Comparison of ENCODE assay signal across 23 mouse cellular contexts in the genomic region with DNA sequence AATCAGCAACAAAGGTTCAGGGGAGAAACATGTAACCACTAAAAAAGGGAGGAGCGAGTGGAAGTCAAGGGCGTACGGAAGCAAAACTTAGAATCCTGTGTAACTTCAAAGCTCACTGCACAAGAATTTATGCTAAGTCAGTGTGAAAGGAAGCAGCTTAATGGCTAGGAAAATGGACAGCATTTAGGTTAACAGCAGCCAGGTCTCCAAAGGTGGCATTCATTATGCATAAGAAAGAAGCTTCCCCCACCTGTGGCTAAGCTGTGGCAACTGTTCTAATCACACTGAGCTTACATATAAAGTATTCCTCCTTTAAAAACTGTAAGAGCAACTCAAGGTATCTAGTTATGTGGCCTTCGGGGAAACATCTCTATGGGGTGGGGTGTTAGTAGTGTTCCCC.
"Had no signal": no experiment of that assay in that cellular context is flagged by ENCODE, and none has a peak within 500 bp of the region (broad histone marks: within the 10 kb centered on the region; RNA-seq: fewer than 3 reads in every experiment).

No protein-coding gene starts in this region.

- H3K9ac ChIP-seq: heart, embryonic 13.5 days; heart, embryonic 15.5 days; hindbrain, embryonic 13.5 days; hindbrain, embryonic 15.5 days; kidney, embryonic 15.5 days; limb, embryonic 13.5 days; limb, embryonic 15.5 days; liver, embryonic 12.5 days; liver, embryonic 14.5 days had no signal

- H3K27ac ChIP-seq: heart, adult 2 months; heart, embryonic 13.5 days; heart, embryonic 15.5 days; hindbrain, embryonic 13.5 days; hindbrain, embryonic 15.5 days; hindbrain, postnatal 0 days; kidney, embryonic 15.5 days; kidney, postnatal 0 days; limb, embryonic 13.5 days; limb, embryonic 15.5 days; liver, embryonic 12.5 days; liver, embryonic 14.5 days had no signal

- H3K4me1 ChIP-seq: heart, embryonic 13.5 days; heart, embryonic 15.5 days; hindbrain, embryonic 13.5 days; hindbrain, embryonic 15.5 days; kidney, embryonic 15.5 days; limb, embryonic 13.5 days; limb, embryonic 15.5 days; liver, embryonic 12.5 days had no signal

- H3K4me3 ChIP-seq: heart, adult 2 months; heart, embryonic 13.5 days; heart, embryonic 15.5 days; hindbrain, embryonic 13.5 days; hindbrain, embryonic 15.5 days; kidney, embryonic 15.5 days; limb, embryonic 13.5 days; limb, embryonic 15.5 days; liver, embryonic 12.5 days had no signal

- ATAC-seq: hindbrain, postnatal 0 days; intestine, embryonic 16.5 days; liver, embryonic 12.5 days had no signal

- H3K4me2 ChIP-seq: heart, embryonic 11.5 days; heart, embryonic 13.5 days; heart, embryonic 15.5 days; hindbrain, embryonic 13.5 days; hindbrain, embryonic 15.5 days; kidney, embryonic 15.5 days; limb, embryonic 13.5 days; limb, embryonic 15.5 days; liver, embryonic 12.5 days had no signal

- DNase-seq: gastrocnemius, postnatal 25 days; heart, adult 2 months; kidney, adult 11 months; kidney, adult 2 months; kidney, adult 9 months; kidney, postnatal 14 days; kidney, postnatal 36 days; layer of hippocampus, adult 9-11 months; layer of hippocampus, postnatal 36 days; left cerebral cortex, postnatal 4 days had no signal

- H3K27me3 ChIP-seq: heart, embryonic 13.5 days; heart, embryonic 15.5 days; hindbrain, embryonic 13.5 days; hindbrain, embryonic 15.5 days; kidney, embryonic 15.5 days; limb, embryonic 13.5 days; limb, embryonic 15.5 days; liver, embryonic 12.5 days had no signal

- H3K9me3 ChIP-seq: heart, embryonic 13.5 days; heart, embryonic 15.5 days; hindbrain, embryonic 13.5 days; hindbrain, embryonic 15.5 days; kidney, embryonic 15.5 days; limb, embryonic 13.5 days; limb, embryonic 15.5 days; liver, embryonic 12.5 days had no signal
